Mouse (Mus musculus): ENCODE data around the gene Defa36. TPM values are rescaled to one million over a fixed set of nuclear protein-coding genes. Genes with fewer than 3 reads are reported as not detected.
"Not testable (repeated sequence)": the region's sequence is repeated elsewhere in the genome, so short reads cannot be mapped to it uniquely, and the experiment has no call there.

The Defa36 gene
- not detected in 2 replicates for polyA plus RNA-seq (2015; fragmentation: Nextera tagmentation; extraction: Ambion mirVana)

DNA sequence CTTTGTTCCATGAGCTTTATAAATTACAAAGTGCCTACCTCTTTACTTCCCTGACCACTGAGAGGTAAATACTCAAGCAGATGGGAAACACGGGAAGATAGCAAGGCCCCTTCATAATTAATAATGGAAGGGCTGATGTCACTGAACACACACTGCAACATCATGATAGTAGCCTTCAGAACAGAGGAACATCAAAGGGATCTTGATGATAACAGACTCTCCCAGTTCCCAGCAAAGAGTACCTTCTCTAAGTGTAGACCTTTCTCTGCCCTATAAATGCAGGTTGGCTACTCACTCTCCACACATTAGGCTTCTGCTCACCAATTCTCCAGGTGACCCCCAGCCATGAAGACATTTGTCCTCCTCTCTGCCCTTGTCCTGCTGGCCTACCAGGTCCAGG lies at the start of gene Defa36:
Gene Defa36, plus strand, starts transcription at position 301 of the 400 bp plus-strand sequence.
- DNase-seq; H3K9ac ChIP-seq; ATAC-seq (ENCODE audit: low read depth); H3K4me2 ChIP-seq; H3K9me3 ChIP-seq (replicated peaks); H3K4me1 ChIP-seq (replicated peaks); H3K27ac ChIP-seq; H3K4me3 ChIP-seq (replicated peaks); H3K27me3 ChIP-seq; H3K36me3 ChIP-seq: not testable (repeated sequence)
- no CpG with 5 or more reads among the region's 1 CpGs for WGBS (ENCODE audit: insufficient replicate concordance)

DNA sequence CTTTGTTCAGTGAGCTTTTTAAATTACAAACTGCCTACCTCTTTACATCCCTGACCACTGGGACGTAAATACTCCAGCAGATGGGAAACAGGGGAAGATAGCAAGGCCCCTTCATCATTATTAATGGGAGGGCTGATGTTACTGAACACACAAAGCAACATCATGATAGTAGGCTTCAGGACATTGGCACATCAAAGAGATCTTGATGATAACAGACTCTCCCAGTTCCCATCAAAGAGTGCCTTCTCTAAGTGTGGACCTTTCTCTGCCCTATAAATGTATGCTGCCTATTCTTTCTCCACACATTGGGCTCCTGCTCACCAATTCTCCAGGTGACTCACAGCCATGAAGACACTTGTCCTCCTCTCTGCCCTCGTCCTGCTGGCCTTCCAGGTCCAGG lies 49.0 kb upstream of the Defa36 start, which contains the start of gene Defa2:
Gene Defa2, plus strand, starts transcription at position 301 of the 400 bp plus-strand sequence.
- H3K4me3 ChIP-seq (replicated peaks); H3K4me1 ChIP-seq (replicated peaks); H3K4me2 ChIP-seq; H3K27ac ChIP-seq; ATAC-seq (ENCODE audit: low read depth); DNase-seq; H3K9ac ChIP-seq; H3K36me3 ChIP-seq; H3K9me3 ChIP-seq (replicated peaks); H3K27me3 ChIP-seq: not testable (repeated sequence)
- 40% methylated on average over 1 of the region's 2 CpGs for WGBS (ENCODE audit: insufficient replicate concordance)

DNA sequence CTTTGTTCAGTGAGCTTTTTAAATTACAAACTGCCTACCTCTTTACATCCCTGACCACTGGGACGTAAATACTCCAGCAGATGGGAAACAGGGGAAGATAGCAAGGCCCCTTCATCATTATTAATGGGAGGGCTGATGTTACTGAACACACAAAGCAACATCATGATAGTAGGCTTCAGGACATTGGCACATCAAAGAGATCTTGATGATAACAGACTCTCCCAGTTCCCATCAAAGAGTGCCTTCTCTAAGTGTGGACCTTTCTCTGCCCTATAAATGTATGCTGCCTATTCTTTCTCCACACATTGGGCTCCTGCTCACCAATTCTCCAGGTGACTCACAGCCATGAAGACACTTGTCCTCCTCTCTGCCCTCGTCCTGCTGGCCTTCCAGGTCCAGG lies 35.7 kb upstream of the Defa36 start, which contains the start of gene Defa33:
Gene Defa33, plus strand, starts transcription at position 301 of the 400 bp plus-strand sequence.
- no CpG with 5 or more reads among the region's 2 CpGs for WGBS (ENCODE audit: insufficient replicate concordance)
- not testable (repeated sequence) for ATAC-seq (ENCODE audit: low read depth); H3K9ac ChIP-seq; DNase-seq; H3K9me3 ChIP-seq (replicated peaks); H3K27ac ChIP-seq; H3K4me1 ChIP-seq (replicated peaks); H3K4me3 ChIP-seq (replicated peaks); H3K36me3 ChIP-seq; H3K27me3 ChIP-seq; H3K4me2 ChIP-seq

DNA sequence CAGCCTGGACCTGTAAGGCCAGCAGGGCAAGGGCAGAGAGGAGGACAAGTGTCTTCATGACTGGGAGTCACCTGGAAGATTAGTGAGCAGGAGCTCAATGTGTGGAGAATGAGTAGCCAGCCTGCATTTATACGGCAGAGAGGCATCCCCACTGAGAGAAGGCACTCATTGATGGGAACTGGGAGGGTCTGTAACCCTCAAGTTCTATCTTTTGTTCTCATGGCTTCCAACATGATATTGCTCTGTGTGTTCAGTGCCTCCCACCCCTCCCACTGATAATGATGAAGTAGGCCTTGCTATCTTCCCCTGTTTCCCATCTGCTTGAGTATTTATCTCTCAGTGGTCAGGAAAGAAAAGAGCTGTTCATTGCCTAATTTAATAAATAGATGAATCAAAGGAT lies 29.2 kb downstream of the Defa36 start, which contains the start of gene Gm7849:
Gene Gm7849, minus strand, starts transcription at position 101 of the 400 bp plus-strand sequence.
- DNase-seq; H3K36me3 ChIP-seq; H3K9ac ChIP-seq; ATAC-seq (ENCODE audit: low read depth); H3K4me2 ChIP-seq; H3K4me1 ChIP-seq (replicated peaks); H3K4me3 ChIP-seq (replicated peaks); H3K9me3 ChIP-seq (replicated peaks); H3K27me3 ChIP-seq; H3K27ac ChIP-seq: not testable (repeated sequence)
- WGBS (ENCODE audit: insufficient replicate concordance), result no CpG with 5 or more reads among the region's 1 CpGs

Other genes with a start within 250 kb of the Defa36 start
- not detected in 2 replicates for gene Defa31, start 235.8 kb upstream of the Defa36 start, polyA plus RNA-seq (2015; fragmentation: Nextera tagmentation; extraction: Ambion mirVana)
- not detected in 2 replicates for gene Gm15293, start 225.8 kb upstream of the Defa36 start, polyA plus RNA-seq (2015; fragmentation: Nextera tagmentation; extraction: Ambion mirVana)
- not detected in 2 replicates for gene Gm15292, start 177.7 kb upstream of the Defa36 start, polyA plus RNA-seq (2015; fragmentation: Nextera tagmentation; extraction: Ambion mirVana)
- not detected in 2 replicates for gene Defa27, start 111.9 kb upstream of the Defa36 start, polyA plus RNA-seq (2015; fragmentation: Nextera tagmentation; extraction: Ambion mirVana)
- not detected in 2 replicates for gene Defa29, start 100.4 kb upstream of the Defa36 start, polyA plus RNA-seq (2015; fragmentation: Nextera tagmentation; extraction: Ambion mirVana)
- not detected in 2 replicates for gene Defa2, start 48.9 kb upstream of the Defa36 start, polyA plus RNA-seq (2015; fragmentation: Nextera tagmentation; extraction: Ambion mirVana)
- gene Defa33, start 35.6 kb upstream of the Defa36 start, polyA plus RNA-seq (2015; fragmentation: Nextera tagmentation; extraction: Ambion mirVana), result not detected in 2 replicates
- not detected in 2 replicates for gene Gm7849, start 29.1 kb downstream of the Defa36 start, polyA plus RNA-seq (2015; fragmentation: Nextera tagmentation; extraction: Ambion mirVana)
- gene Defa20, start 81.8 kb downstream of the Defa36 start, polyA plus RNA-seq (2015; fragmentation: Nextera tagmentation; extraction: Ambion mirVana), result not detected in 2 replicates
- gene Defa32, start 101.6 kb downstream of the Defa36 start, polyA plus RNA-seq (2015; fragmentation: Nextera tagmentation; extraction: Ambion mirVana), result not detected in 2 replicates
- gene Defa37, start 138.0 kb downstream of the Defa36 start, polyA plus RNA-seq (2015; fragmentation: Nextera tagmentation; extraction: Ambion mirVana), result not detected in 2 replicates
- not detected in 2 replicates for gene Defa28, start 155.6 kb downstream of the Defa36 start, polyA plus RNA-seq (2015; fragmentation: Nextera tagmentation; extraction: Ambion mirVana)
- gene Gm7861, start 167.1 kb downstream of the Defa36 start, polyA plus RNA-seq (2015; fragmentation: Nextera tagmentation; extraction: Ambion mirVana), result not detected in 2 replicates
- not detected in 2 replicates for gene Defa26, start 190.8 kb downstream of the Defa36 start, polyA plus RNA-seq (2015; fragmentation: Nextera tagmentation; extraction: Ambion mirVana)
- not detected in 2 replicates for gene Defa17, start 228.4 kb downstream of the Defa36 start, polyA plus RNA-seq (2015; fragmentation: Nextera tagmentation; extraction: Ambion mirVana)
- gene Defa34, start 238.4 kb downstream of the Defa36 start, polyA plus RNA-seq (2015; fragmentation: Nextera tagmentation; extraction: Ambion mirVana), result not detected in 2 replicates

Data from liver, embryonic 13.5 days (tissue).